Mouse (Mus musculus) heart, embryonic 10.5 days (tissue): Measurements from ENCODE around the gene Lgr4. TPM values are rescaled to one million over a fixed set of nuclear protein-coding genes. Genes with fewer than 3 reads are reported as not detected.

Experiments
- DNase-seq: peaks from one replicate; pipeline ENCODE4 v3.0.0-alpha.2; 2017; ENCODE audit warnings: low spot score
- H3K27ac ChIP-seq: fragments of 300-500 bp; sonication (generic); 2 replicates; pipeline ENCODE4 v1.5.1; 2016; ENCODE audit warnings: mild to moderate bottlenecking
- H3K27me3 ChIP-seq: fragments of 300-500 bp; sonication (generic); 2 replicates; pipeline ENCODE4 v1.6.1; 2016; ENCODE audit warnings: mild to moderate bottlenecking; ENCODE audit not compliant: poor library complexity, insufficient read depth, severe bottlenecking
- H3K36me3 ChIP-seq: fragments of 300-500 bp; sonication (generic); 2 replicates; pipeline ENCODE4 v1.6.1; 2016; ENCODE audit warnings: mild to moderate bottlenecking, moderate library complexity
- H3K4me1 ChIP-seq: fragments of 300-500 bp; sonication (generic); 2 replicates; pipeline ENCODE4 v1.6.1; 2016; ENCODE audit warnings: mild to moderate bottlenecking
- H3K4me3 ChIP-seq: fragments of 300-500 bp; sonication (generic); 2 replicates; pipeline ENCODE4 v1.5.1; 2016; ENCODE audit warnings: mild to moderate bottlenecking, moderate library complexity
- H3K9me3 ChIP-seq: fragments of 300-500 bp; sonication (generic); 2 replicates; pipeline ENCODE4 v1.6.1; 2016; ENCODE audit warnings: mild to moderate bottlenecking, moderate library complexity
- WGBS: fragments of 180-500 bp; shearing (Covaris S2); methylation state at CpG from one replicate; pipeline ENCODE4 v1.1.7; 2016; 5-methylcytosine and 5-hydroxymethylcytosine counted together
- polyA plus RNA-seq: library from polyadenylated mRNA; unstranded; fragments of >200 nt; fragmentation: Nextera tagmentation; extraction: Ambion mirVana; gene quantifications from 2 replicates; pipeline ENCODE4 v1.2.1, GENCODE M21; 2016

Lgr4 gene
- polyA plus RNA-seq, 1 experiment from 2014 or later: 12.7 TPM

- Histone ChIP-seq H3K4me1 (peaks cover 28% of the 10 kb centered on the region), H3K4me3 (no peak overlapping the region), H3K36me3 (peaks cover 5% of the 10 kb centered on the region; the same call in 1 of the 2 replicates), H3K27ac (no peak overlapping the region), H3K9me3 (no peaks in the 10 kb centered on the region), H3K27me3 (no peaks in the 10 kb centered on the region)
- no peak for DNase-seq
- WGBS: 10% methylated on average over 2 of the region's 2 CpGs
These were observed 77.6 kb downstream of the Lgr4 start for GRCm38 (mm10) chr2:109995061-109995460.

GRCm38 (mm10) chr2:109996411-109996810, 79.0 kb downstream of the Lgr4 start:
- WGBS: 31% methylated on average over 12 of the region's 12 CpGs
- H3K27ac ChIP-seq: no peak overlapping the region
- no peak for DNase-seq
- H3K36me3 ChIP-seq: peaks cover 5% of the 10 kb centered on the region; the same call in 1 of the 2 replicates
- H3K9me3 ChIP-seq: no peaks in the 10 kb centered on the region
- no peak overlapping the region for H3K4me3 ChIP-seq
- peaks cover 23% of the 10 kb centered on the region for H3K4me1 ChIP-seq
- H3K27me3 ChIP-seq: no peaks in the 10 kb centered on the region

GRCm38 (mm10) chr2:110004668-110005067, 87.2 kb downstream of the Lgr4 start:
- peaks cover 39% of the 10 kb centered on the region for H3K36me3 ChIP-seq
- DNase-seq: no peak
- H3K4me3 ChIP-seq: no peak overlapping the region
- no peaks in the 10 kb centered on the region for H3K9me3 ChIP-seq
- H3K27me3 ChIP-seq: no peaks in the 10 kb centered on the region
- no peaks in the 10 kb centered on the region for H3K4me1 ChIP-seq
- H3K27ac ChIP-seq: no peak overlapping the region
- 96% methylated on average over 1 of the region's 1 CpGs for WGBS

- Histone ChIP-seq H3K27me3 (no peaks in the 10 kb centered on the region), H3K4me3 (no peak overlapping the region), H3K4me1 (no peaks in the 10 kb centered on the region), H3K27ac (no peak overlapping the region), H3K9me3 (no peaks in the 10 kb centered on the region), H3K36me3 (peaks cover 38% of the 10 kb centered on the region)
- DNase-seq: no peak
- 84% methylated on average over 3 of the region's 3 CpGs for WGBS
These were observed 87.7 kb downstream of the Lgr4 start for GRCm38 (mm10) chr2:110005164-110005563.

- H3K4me1 ChIP-seq: no peaks in the 10 kb centered on the region
- no peaks in the 10 kb centered on the region for H3K9me3 ChIP-seq
- H3K27me3 ChIP-seq: no peaks in the 10 kb centered on the region
- WGBS: 57% methylated on average over 3 of the region's 3 CpGs
- H3K27ac ChIP-seq: no peak overlapping the region
- no peak overlapping the region for H3K4me3 ChIP-seq
- H3K36me3 ChIP-seq: peaks cover 38% of the 10 kb centered on the region
- no peak for DNase-seq
These were observed 88.3 kb downstream of the Lgr4 start for GRCm38 (mm10) chr2:110005596-110006239.

- Histone ChIP-seq H3K36me3 (peaks cover 49% of the 10 kb centered on the region), H3K27ac (no peak overlapping the region), H3K9me3 (no peaks in the 10 kb centered on the region), H3K4me3 (no peak overlapping the region), H3K4me1 (no peaks in the 10 kb centered on the region), H3K27me3 (no peaks in the 10 kb centered on the region)
- WGBS: 89% methylated on average over 10 of the region's 10 CpGs
- DNase-seq: no peak
These were observed 90.2 kb downstream of the Lgr4 start for GRCm38 (mm10) chr2:110007423-110008267.

- H3K4me3 ChIP-seq: no peak overlapping the region
- H3K4me1 ChIP-seq: no peaks in the 10 kb centered on the region
- H3K9me3 ChIP-seq: no peaks in the 10 kb centered on the region
- H3K36me3 ChIP-seq: peaks cover 48% of the 10 kb centered on the region
- no peak for DNase-seq
- no peak overlapping the region for H3K27ac ChIP-seq
- H3K27me3 ChIP-seq: no peaks in the 10 kb centered on the region
These were observed 92.0 kb downstream of the Lgr4 start for GRCm38 (mm10) chr2:110009449-110009848.

- H3K4me3 ChIP-seq: no peak overlapping the region
- DNase-seq: no peak
- peaks cover 33% of the 10 kb centered on the region for H3K36me3 ChIP-seq
- WGBS: 90% methylated on average over 13 of the region's 13 CpGs
- no peaks in the 10 kb centered on the region for H3K27me3 ChIP-seq
- no peak overlapping the region for H3K27ac ChIP-seq
- no peaks in the 10 kb centered on the region for H3K9me3 ChIP-seq
- peaks cover 5% of the 10 kb centered on the region; the same call in 1 of the 2 replicates for H3K4me1 ChIP-seq
These were observed 94.8 kb downstream of the Lgr4 start for GRCm38 (mm10) chr2:110012184-110012725.

- Histone ChIP-seq H3K9me3 (no peaks in the 10 kb centered on the region), H3K27me3 (no peaks in the 10 kb centered on the region), H3K36me3 (peaks cover 17% of the 10 kb centered on the region), H3K4me1 (peaks cover 26% of the 10 kb centered on the region), H3K4me3 (peak overlapping the region; percentile 90), H3K27ac (no peak overlapping the region)
- WGBS: 49% methylated on average over 7 of the region's 7 CpGs
- no peak for DNase-seq
These were observed 99.6 kb downstream of the Lgr4 start for GRCm38 (mm10) chr2:110017087-110017486.

GRCm38 (mm10) chr2:110017616-110018505, 100.4 kb downstream of the Lgr4 start, which contains the start of gene Ccdc34:
Gene Ccdc34 (plus strand): TSS chr2:110017817.
- H3K4me3 ChIP-seq: peak within 1 kb of the TSS; percentile 90
- no peaks in the 10 kb centered on the region for H3K27me3 ChIP-seq
- peaks cover 26% of the 10 kb centered on the region for H3K4me1 ChIP-seq
- under 1% methylated on average over 55 of the region's 55 CpGs for WGBS
- H3K27ac ChIP-seq: peak within 1 kb of the TSS; percentile 96
- H3K9me3 ChIP-seq: no peaks in the 10 kb centered on the region
- peak; percentile 96 for DNase-seq
- H3K36me3 ChIP-seq: peaks cover 18% of the 10 kb centered on the region

GRCm38 (mm10) chr2:110019656-110020055, 102.2 kb downstream of the Lgr4 start:
- Histone ChIP-seq H3K27ac (no peak overlapping the region), H3K9me3 (no peaks in the 10 kb centered on the region), H3K27me3 (no peaks in the 10 kb centered on the region), H3K36me3 (peaks cover 25% of the 10 kb centered on the region), H3K4me1 (peaks cover 26% of the 10 kb centered on the region), H3K4me3 (no peak overlapping the region)
- DNase-seq: no peak
- 89% methylated on average over 4 of the region's 4 CpGs for WGBS

GRCm38 (mm10) chr2:110020430-110020829, 103.0 kb downstream of the Lgr4 start:
- peaks cover 26% of the 10 kb centered on the region for H3K4me1 ChIP-seq
- H3K4me3 ChIP-seq: no peak overlapping the region
- H3K27me3 ChIP-seq: no peaks in the 10 kb centered on the region
- H3K36me3 ChIP-seq: peaks cover 26% of the 10 kb centered on the region
- no peak for DNase-seq
- H3K9me3 ChIP-seq: no peaks in the 10 kb centered on the region
- no peak overlapping the region for H3K27ac ChIP-seq
- 84% methylated on average over 1 of the region's 1 CpGs for WGBS
